Mouse (Mus musculus) frontal cortex, postnatal 36 days (tissue): ENCODE measurements around the gene Ttc19.
"Not testable (repeated sequence)": the region's sequence is repeated elsewhere in the genome, so short reads cannot be mapped to it uniquely, and the experiment has no call there.

Source experiments
- DNase-seq, 2 experiments: peaks; one replicate each; pipeline ENCODE4 v3.0.0; 2022; ENCODE audit warnings: low spot score in 2 of 2

Ttc19 gene

DNA sequence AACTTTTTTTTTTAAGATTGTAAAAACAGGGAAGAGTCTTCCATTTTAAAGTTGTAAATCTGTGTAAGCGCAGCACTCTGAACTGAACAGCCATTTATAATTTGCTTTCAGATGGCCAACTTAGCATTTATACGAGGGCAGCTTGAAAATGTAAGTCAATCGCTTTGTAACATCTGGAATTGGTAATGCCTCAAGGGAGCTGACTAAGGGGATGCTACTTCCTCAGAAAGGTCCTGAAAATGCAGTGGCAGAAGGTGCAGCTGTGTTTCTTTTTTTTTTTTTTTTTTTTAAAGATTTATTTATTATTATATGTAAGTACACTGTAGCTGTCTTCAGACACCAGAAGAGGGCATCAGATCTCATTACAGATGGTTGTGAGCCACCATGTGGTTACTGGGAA is 2.7 kb downstream of the Ttc19 start:
- not testable (repeated sequence) for DNase-seq

DNA sequence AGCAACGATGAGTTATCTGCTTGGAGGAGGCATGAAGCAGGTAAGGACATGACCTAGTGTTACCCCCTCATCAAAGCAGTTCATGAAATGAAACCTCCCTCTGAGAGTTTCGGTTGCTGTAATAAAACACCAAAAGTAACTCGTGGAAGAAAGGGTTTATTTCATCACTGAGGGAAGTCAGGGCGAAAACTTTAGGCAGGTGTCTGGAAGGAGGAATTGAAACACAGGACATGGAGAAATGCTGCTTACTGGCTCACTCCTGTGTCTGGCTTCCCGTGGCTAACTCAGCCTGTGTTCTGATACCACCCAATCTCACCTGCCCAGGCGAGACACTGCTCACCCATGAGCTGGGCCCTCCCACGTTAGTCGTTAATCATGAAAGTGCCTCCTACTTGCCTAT is 3.7 kb downstream of the Ttc19 start:
- no peak for DNase-seq

- no peak for DNase-seq
Observed at GRCm38 (mm10) chr11:62287700-62288099, 6.4 kb downstream of the Ttc19 start.

DNA sequence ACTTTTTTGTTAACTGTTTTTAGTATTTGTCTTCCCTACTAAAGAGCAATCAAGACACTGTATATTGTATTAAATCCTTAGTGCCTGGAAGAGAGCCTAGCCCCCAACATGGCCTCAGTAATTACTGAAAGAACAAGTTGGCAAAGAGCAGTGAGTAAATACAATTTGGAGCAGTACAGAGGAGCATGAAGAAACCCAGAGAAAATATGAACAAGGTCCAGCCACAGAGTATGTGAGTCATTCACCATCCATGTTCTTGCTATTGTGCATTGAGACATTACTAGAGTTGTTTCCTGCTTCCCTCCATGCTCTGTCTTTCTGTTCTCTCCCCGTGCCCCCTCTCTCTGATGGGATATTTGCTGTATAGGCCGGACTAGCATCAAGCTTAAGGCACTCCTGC is 12.8 kb downstream of the Ttc19 start:
- no peak for DNase-seq

DNA sequence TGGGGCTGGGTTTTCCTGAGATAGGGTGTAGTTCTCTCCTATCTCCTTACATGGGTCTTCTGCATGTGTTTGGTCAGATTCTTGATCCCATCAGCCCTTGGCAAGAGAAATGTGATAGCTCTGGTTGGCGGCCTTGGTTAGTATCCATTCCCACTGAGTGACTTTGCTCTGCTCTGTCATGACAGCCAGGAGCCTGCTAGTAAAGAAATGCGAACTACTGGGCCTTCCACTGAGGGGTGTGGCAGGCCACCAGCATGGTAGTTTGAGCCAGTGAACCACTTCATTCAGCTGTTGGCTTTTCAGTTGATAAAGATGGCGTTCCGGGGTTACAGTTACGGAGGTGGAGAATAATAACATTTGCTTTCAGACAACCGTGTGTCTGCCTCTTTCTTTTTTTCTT is 17.6 kb downstream of the Ttc19 start:
- DNase-seq = no peak

DNA sequence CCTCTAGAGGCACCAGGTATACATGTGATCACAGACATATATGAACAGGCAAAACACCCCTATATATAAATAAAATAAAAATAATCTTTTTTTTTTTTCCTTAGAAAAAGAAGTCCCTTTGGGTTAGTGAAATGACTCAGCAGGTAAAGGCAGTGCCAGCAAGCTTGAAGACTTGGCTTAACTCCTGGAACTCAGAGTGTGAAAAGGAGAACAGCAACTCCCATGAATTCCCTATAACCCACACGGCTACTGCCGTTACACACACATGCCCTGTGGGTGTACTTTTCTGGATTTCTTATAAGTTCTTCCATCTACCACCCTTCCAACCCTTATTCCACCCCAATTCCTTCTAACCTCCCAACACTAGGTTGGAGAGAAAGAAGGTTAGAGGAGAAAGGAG is 24.6 kb downstream of the Ttc19 start:
- DNase-seq = peak; percentile 25 to 48

DNA sequence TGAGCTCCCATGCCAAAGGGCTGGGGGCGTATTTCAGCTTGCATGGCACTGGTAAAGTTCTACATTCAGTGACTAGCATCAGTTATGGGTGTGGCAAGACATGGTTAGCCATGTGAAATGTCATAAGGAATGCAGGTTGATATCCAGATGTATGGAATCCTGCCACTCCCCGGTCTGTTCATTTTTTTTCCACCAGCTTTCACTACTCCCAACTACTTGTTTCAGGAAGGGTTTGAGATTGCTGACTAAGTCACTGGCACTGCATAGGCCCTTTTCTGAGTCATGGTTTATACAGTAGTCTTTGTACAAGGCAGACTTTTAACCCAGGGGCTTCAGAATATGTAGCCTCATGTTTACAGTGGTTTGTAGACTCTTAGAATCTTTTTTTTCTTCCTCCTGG is 28.0 kb downstream of the Ttc19 start:
- no peak for DNase-seq

DNA sequence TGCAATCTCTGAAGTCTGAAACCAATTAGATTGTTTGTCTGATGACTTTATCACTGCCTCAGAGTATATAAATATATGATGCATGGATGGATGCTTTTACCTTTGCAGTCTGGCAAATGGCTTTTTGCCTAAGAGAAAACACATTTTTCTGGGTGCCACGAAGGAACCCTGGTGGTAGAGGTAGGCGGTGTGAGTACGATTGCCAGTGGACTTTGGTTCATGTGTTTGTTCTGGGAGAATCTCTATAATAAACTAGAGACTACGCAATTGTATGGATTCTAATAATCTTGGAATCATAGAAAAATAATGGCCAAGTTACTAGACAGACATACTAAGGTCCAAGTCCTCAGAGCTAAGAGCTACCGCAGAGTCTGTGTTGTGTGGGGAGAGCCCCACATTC is 33.7 kb downstream of the Ttc19 start:
- DNase-seq = no peak

DNA sequence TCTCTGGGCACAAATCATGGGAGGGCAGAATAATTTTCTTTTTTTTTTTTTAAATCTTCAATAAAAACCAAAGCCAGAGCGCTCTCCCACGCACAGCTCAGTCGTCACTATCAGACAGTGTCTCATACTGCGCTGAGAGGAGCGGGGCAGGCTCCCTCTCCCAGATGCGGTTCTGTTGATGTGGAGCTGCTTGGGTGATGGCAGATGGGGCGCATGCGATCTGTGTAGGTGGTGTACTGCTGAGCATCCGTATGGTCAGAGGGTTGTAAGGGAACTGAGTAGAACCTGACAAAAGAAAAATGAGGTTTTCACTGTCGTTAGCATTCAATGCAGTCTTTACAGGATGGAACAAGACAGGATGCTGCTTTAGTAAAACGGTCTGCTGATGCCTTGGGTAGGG is 36.5 kb downstream of the Ttc19 start:
- peak; percentile 68 to 76 for DNase-seq

GRCm38 (mm10) chr11:62320097-62320496 is 38.8 kb downstream of the Ttc19 start:
- no peak for DNase-seq

- no peak for DNase-seq
Observed at GRCm38 (mm10) chr11:62323659-62324058, 42.4 kb downstream of the Ttc19 start.

GRCm38 (mm10) chr11:62331141-62331540 is 49.9 kb downstream of the Ttc19 start:
- DNase-seq = no peak

- DNase-seq = no peak
Observed at GRCm38 (mm10) chr11:62332228-62332627, 51.0 kb downstream of the Ttc19 start.

DNA sequence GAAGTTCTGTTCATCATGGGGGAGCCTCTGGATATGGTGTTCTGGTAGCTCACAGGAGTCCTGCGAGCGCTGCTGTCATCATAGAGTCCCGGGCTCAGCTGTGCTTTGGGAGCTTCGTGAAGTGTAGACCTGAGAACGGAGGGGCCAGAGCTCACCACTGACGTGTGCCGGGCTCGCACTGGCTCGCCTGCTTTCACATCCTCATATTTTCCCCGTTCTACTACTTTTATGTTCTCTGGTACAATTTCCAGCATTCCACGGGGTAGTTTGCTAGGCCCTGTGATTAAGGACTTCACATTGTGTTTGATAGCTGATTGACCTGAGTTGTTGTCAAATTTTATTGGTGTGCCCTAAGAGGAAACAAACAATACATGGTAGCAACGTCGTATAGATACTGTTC is 61.7 kb downstream of the Ttc19 start:
- no peak for DNase-seq

DNA sequence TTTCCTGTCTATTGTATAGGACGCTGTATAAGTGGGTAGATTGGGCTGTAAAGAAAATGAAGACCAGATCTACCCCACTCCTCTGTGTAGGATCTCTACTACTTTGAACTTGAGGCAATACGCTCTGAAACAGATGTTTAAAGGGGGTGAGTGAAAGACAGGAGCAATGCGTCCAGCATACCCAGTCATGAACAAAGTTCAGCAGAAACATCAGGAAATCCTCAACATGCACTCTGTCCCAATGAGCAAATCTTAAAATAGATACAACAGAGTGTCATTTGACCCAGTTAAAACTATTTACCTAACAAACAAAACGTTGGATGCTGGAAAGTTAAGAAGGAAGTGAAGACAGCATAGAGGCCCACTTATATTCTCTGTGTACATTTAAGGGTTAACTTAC is 70.7 kb downstream of the Ttc19 start:
- no peak for DNase-seq

GRCm38 (mm10) chr11:62355216-62355615 is 73.9 kb downstream of the Ttc19 start:
- no peak for DNase-seq

DNA sequence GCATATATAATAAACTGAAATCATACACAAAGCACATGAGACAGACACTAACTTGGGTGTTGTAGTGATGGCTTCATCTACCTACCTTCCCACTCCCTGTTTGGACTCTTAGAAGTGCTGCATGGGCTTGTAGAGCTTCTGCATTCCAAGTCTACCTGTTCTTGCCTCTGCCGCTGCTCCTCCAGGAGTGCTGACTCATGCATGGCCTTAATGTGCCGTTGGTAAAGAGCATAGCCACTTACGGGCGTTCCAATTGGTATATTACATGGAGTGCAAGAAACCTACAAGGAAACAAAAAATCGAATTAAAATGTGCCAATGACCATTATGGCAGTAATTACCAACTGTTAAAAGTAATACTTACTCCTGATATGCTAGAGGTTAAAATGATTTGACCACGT is 85.6 kb downstream of the Ttc19 start:
- DNase-seq = no peak

GRCm38 (mm10) chr11:62369924-62370323 is 88.7 kb downstream of the Ttc19 start:
- DNase-seq = no peak

GRCm38 (mm10) chr11:62371776-62372175 is 90.5 kb downstream of the Ttc19 start:
- no peak for DNase-seq

- DNase-seq = not testable (repeated sequence)
Observed at GRCm38 (mm10) chr11:62377202-62377851, 96.1 kb downstream of the Ttc19 start.
